Mouse (Mus musculus) adrenal gland, adult 8-10 months (tissue): ENCODE data around the gene Gm29427. TPM values are rescaled to one million over a fixed set of nuclear protein-coding genes. Genes with fewer than 3 reads are reported as not detected.

Experiments
- DNase-seq: peaks from one replicate; pipeline ENCODE4 v3.0.0; 2022
- total RNA-seq, 4 experiments: library from RNA; stranded (reverse); gene quantifications; 2 replicates each; pipeline ENCODE4 v1.2.4; 2022

Gm29427 gene
- total RNA-seq, 4 experiments from 2014 or later, result 0.31 to 0.35 TPM; not detected in 2

GRCm38 (mm10) chr1:130644103-130644502, 71.5 kb downstream of the Gm29427 start:
- DNase-seq, result no peak

- DNase-seq, result no peak
These were observed 74.6 kb downstream of the Gm29427 start for GRCm38 (mm10) chr1:130640967-130641366.

GRCm38 (mm10) chr1:130633761-130634410, 81.7 kb downstream of the Gm29427 start:
- DNase-seq, result peak; percentile 5

GRCm38 (mm10) chr1:130633316-130633715, 82.3 kb downstream of the Gm29427 start:
- DNase-seq, result no peak

GRCm38 (mm10) chr1:130629521-130629920, 86.1 kb downstream of the Gm29427 start, which contains the start of gene Zp3r:
TSS of gene Zp3r (minus strand) at chr1:130629621.
- no peak for DNase-seq

Other genes with a start within 250 kb of the Gm29427 start
- gene Zp3r, start 86.2 kb downstream of the Gm29427 start, total RNA-seq, result not detected
- under 1 TPM in 1 of 4 experiments, not detected in 3; 0.32 TPM for gene C4bp, start 54.2 kb downstream of the Gm29427 start, total RNA-seq
- 10 to 100 TPM in 2 of 4 experiments, 1 to 10 TPM in 2; 7.8 to 16.6 (median 11.6) TPM for gene Yod1, start 1.5 kb upstream of the Gm29427 start, total RNA-seq
- 100 to 1,000 TPM in 1 of 4 experiments, 10 to 100 TPM in 3; 29.4 to 107 (median 61.6) TPM for gene Pfkfb2, start 13.5 kb upstream of the Gm29427 start, total RNA-seq
- gene AA986860, start 16.2 kb upstream of the Gm29427 start, total RNA-seq, result 10 to 100 TPM in 2 of 4 experiments, 1 to 10 TPM in 2; 3.7 to 16.2 (median 8.1) TPM
- gene Fcamr, start 85.1 kb upstream of the Gm29427 start, total RNA-seq, result under 1 TPM in 1 of 4 experiments, not detected in 3; 0.22 TPM
- under 1 TPM; 0.09 to 0.51 (median 0.35) TPM for gene Pigr, start 110.9 kb upstream of the Gm29427 start, total RNA-seq
- gene Fcmr, start 149.9 kb upstream of the Gm29427 start, total RNA-seq, result 1 to 10 TPM in 1 of 4 experiments, under 1 TPM in 3; 0.70 to 1.0 (median 0.77) TPM
- not detected for gene Il24, start 171.7 kb upstream of the Gm29427 start, total RNA-seq
- gene Il20, start 195.7 kb upstream of the Gm29427 start, total RNA-seq, result not detected
- gene Il19, start 224.3 kb upstream of the Gm29427 start, total RNA-seq, result not detected